Mouse (Mus musculus): ENCODE results near the gene Wnt16. TPM values are rescaled to one million over a fixed set of nuclear protein-coding genes. Genes with fewer than 3 reads are reported as not detected.
A peak's percentile ranks its signal among the peaks of the same experiment; 100 is the strongest.

The Wnt16 gene
- polyA plus RNA-seq, 1 experiment from 2014 or later: 0.29 TPM

- ATAC-seq (replicated peaks; ENCODE audit: low FRiP score) (no peak), DNase-seq (ENCODE audit: low spot score) (no peak)
- H3K27me3 ChIP-seq (replicated peaks; ENCODE audit: control insufficient read depth, insufficient read depth, low read length): peaks cover 35% of the 10 kb centered on the region
- H3K36me3 ChIP-seq (ENCODE audit: control insufficient read depth, insufficient read depth, low read length): no peaks in the 10 kb centered on the region
- no peak overlapping the region for H3K27ac ChIP-seq (ENCODE audit: low read depth, low read length)
- H3K4me3 ChIP-seq (ENCODE audit: low read depth, low read length): no peak overlapping the region
- WGBS: 42% methylated on average over 4 of the region's 4 CpGs
- no peak overlapping the region for H3K4me2 ChIP-seq
- H3K9me3 ChIP-seq (ENCODE audit: control insufficient read depth, low read length): no peaks in the 10 kb centered on the region
- 0 out of 2 replicates have a peak, but pooled peaks cover 4% of the 10 kb centered on the region for H3K4me1 ChIP-seq (replicated peaks; ENCODE audit: control insufficient read depth, insufficient read depth, low read length)
- H3K9ac ChIP-seq (ENCODE audit: low read depth, low read length): no peak overlapping the region
Measured at GRCm38 (mm10) chr6:22292056-22292455, 4.0 kb downstream of the Wnt16 start.

- H3K4me2 ChIP-seq: no peak overlapping the region
- DNase-seq (ENCODE audit: low spot score) (no peak), ATAC-seq (replicated peaks; ENCODE audit: low FRiP score) (no peak)
- no peak overlapping the region for H3K27ac ChIP-seq (ENCODE audit: low read depth, low read length)
- H3K36me3 ChIP-seq (ENCODE audit: control insufficient read depth, insufficient read depth, low read length): no peaks in the 10 kb centered on the region
- H3K4me3 ChIP-seq (ENCODE audit: low read depth, low read length): no peak overlapping the region
- 66% methylated on average over 3 of the region's 3 CpGs for WGBS
- no peak overlapping the region for H3K9ac ChIP-seq (ENCODE audit: low read depth, low read length)
- H3K27me3 ChIP-seq (replicated peaks; ENCODE audit: control insufficient read depth, insufficient read depth, low read length): peaks cover 16% of the 10 kb centered on the region
- 0 out of 2 replicates have a peak, but pooled peaks cover 4% of the 10 kb centered on the region for H3K4me1 ChIP-seq (replicated peaks; ENCODE audit: control insufficient read depth, insufficient read depth, low read length)
- no peaks in the 10 kb centered on the region for H3K9me3 ChIP-seq (ENCODE audit: control insufficient read depth, low read length)
Measured at GRCm38 (mm10) chr6:22293922-22294321, 5.9 kb downstream of the Wnt16 start.

GRCm38 (mm10) chr6:22297028-22297427 is 9.0 kb downstream of the Wnt16 start:
- Histone ChIP-seq H3K4me1 (replicated peaks; ENCODE audit: control insufficient read depth, insufficient read depth, low read length) (no peaks in the 10 kb centered on the region), H3K27me3 (replicated peaks; ENCODE audit: control insufficient read depth, insufficient read depth, low read length) (no peaks in the 10 kb centered on the region), H3K9me3 (ENCODE audit: control insufficient read depth, low read length) (no peaks in the 10 kb centered on the region), H3K36me3 (ENCODE audit: control insufficient read depth, insufficient read depth, low read length) (no peaks in the 10 kb centered on the region), H3K4me3 (ENCODE audit: low read depth, low read length) (no peak overlapping the region), H3K27ac (ENCODE audit: low read depth, low read length) (no peak overlapping the region), H3K4me2 (no peak overlapping the region), H3K9ac (ENCODE audit: low read depth, low read length) (no peak overlapping the region)
- ATAC-seq (replicated peaks; ENCODE audit: low FRiP score): no peak
- no peak for DNase-seq (ENCODE audit: low spot score)
- WGBS: 83% methylated on average over 6 of the region's 6 CpGs

- H3K4me2 ChIP-seq: no peak overlapping the region
- no peaks in the 10 kb centered on the region for H3K27me3 ChIP-seq (replicated peaks; ENCODE audit: control insufficient read depth, insufficient read depth, low read length)
- no peaks in the 10 kb centered on the region for H3K36me3 ChIP-seq (ENCODE audit: control insufficient read depth, insufficient read depth, low read length)
- DNase-seq (ENCODE audit: low spot score) (no peak), ATAC-seq (replicated peaks; ENCODE audit: low FRiP score) (no peak)
- H3K9me3 ChIP-seq (ENCODE audit: control insufficient read depth, low read length): no peaks in the 10 kb centered on the region
- no peak overlapping the region for H3K27ac ChIP-seq (ENCODE audit: low read depth, low read length)
- no peak overlapping the region for H3K4me3 ChIP-seq (ENCODE audit: low read depth, low read length)
- H3K4me1 ChIP-seq (replicated peaks; ENCODE audit: control insufficient read depth, insufficient read depth, low read length): no peaks in the 10 kb centered on the region
- WGBS: 60% methylated on average over 14 of the region's 14 CpGs
- no peak overlapping the region for H3K9ac ChIP-seq (ENCODE audit: low read depth, low read length)
Measured at GRCm38 (mm10) chr6:22298059-22298458, 10.0 kb downstream of the Wnt16 start.

- ATAC-seq (replicated peaks; ENCODE audit: low FRiP score) (no peak; the same call in 1 of the 2 replicates), DNase-seq (ENCODE audit: low spot score) (peak; percentile 59)
- H3K36me3 ChIP-seq (ENCODE audit: control insufficient read depth, insufficient read depth, low read length): peaks cover 9% of the 10 kb centered on the region; the same call in 1 of the 2 replicates
- no peak overlapping the region for H3K4me2 ChIP-seq
- no peaks in the 10 kb centered on the region for H3K9me3 ChIP-seq (ENCODE audit: control insufficient read depth, low read length)
- 61% methylated on average over 13 of the region's 13 CpGs for WGBS
- no peak overlapping the region for H3K4me3 ChIP-seq (ENCODE audit: low read depth, low read length)
- H3K27me3 ChIP-seq (replicated peaks; ENCODE audit: control insufficient read depth, insufficient read depth, low read length): no peaks in the 10 kb centered on the region
- H3K27ac ChIP-seq (ENCODE audit: low read depth, low read length): no peak overlapping the region
- H3K9ac ChIP-seq (ENCODE audit: low read depth, low read length): no peak overlapping the region
- no peaks in the 10 kb centered on the region for H3K4me1 ChIP-seq (replicated peaks; ENCODE audit: control insufficient read depth, insufficient read depth, low read length)
Measured at GRCm38 (mm10) chr6:22325364-22326072, 37.5 kb downstream of the Wnt16 start.

GRCm38 (mm10) chr6:22326289-22326688 is 38.3 kb downstream of the Wnt16 start:
- 77% methylated on average over 4 of the region's 4 CpGs for WGBS

GRCm38 (mm10) chr6:22327091-22327490 is 39.1 kb downstream of the Wnt16 start:
- H3K27me3 ChIP-seq (replicated peaks; ENCODE audit: control insufficient read depth, insufficient read depth, low read length): no peaks in the 10 kb centered on the region
- H3K9ac ChIP-seq (ENCODE audit: low read depth, low read length): no peak overlapping the region
- no peak for DNase-seq (ENCODE audit: low spot score)
- H3K4me1 ChIP-seq (replicated peaks; ENCODE audit: control insufficient read depth, insufficient read depth, low read length): no peaks in the 10 kb centered on the region
- H3K4me2 ChIP-seq: no peak overlapping the region
- H3K36me3 ChIP-seq (ENCODE audit: control insufficient read depth, insufficient read depth, low read length): peaks cover 9% of the 10 kb centered on the region; the same call in 1 of the 2 replicates
- no peak overlapping the region for H3K27ac ChIP-seq (ENCODE audit: low read depth, low read length)
- no peak for ATAC-seq (replicated peaks; ENCODE audit: low FRiP score)
- H3K9me3 ChIP-seq (ENCODE audit: control insufficient read depth, low read length): no peaks in the 10 kb centered on the region
- 80% methylated on average over 4 of the region's 4 CpGs for WGBS
- no peak overlapping the region for H3K4me3 ChIP-seq (ENCODE audit: low read depth, low read length)

More at GRCm38 (mm10) chr6:22326289-22326688, 38.3 kb downstream of the Wnt16 start:
- no peak overlapping the region for H3K9ac ChIP-seq (ENCODE audit: low read depth, low read length)
- H3K4me1 ChIP-seq (replicated peaks; ENCODE audit: control insufficient read depth, insufficient read depth, low read length): no peaks in the 10 kb centered on the region
- H3K27ac ChIP-seq (ENCODE audit: low read depth, low read length): no peak overlapping the region
- H3K4me3 ChIP-seq (ENCODE audit: low read depth, low read length): no peak overlapping the region
- H3K36me3 ChIP-seq (ENCODE audit: control insufficient read depth, insufficient read depth, low read length): peaks cover 9% of the 10 kb centered on the region; the same call in 1 of the 2 replicates
- no peaks in the 10 kb centered on the region for H3K27me3 ChIP-seq (replicated peaks; ENCODE audit: control insufficient read depth, insufficient read depth, low read length)
- ATAC-seq (replicated peaks; ENCODE audit: low FRiP score) (no peak), DNase-seq (ENCODE audit: low spot score) (no peak)
- H3K9me3 ChIP-seq (ENCODE audit: control insufficient read depth, low read length): no peaks in the 10 kb centered on the region
- no peak overlapping the region for H3K4me2 ChIP-seq

- ATAC-seq (replicated peaks; ENCODE audit: low FRiP score) (no peak), DNase-seq (ENCODE audit: low spot score) (no peak)
- peaks cover 9% of the 10 kb centered on the region; the same call in 1 of the 2 replicates for H3K36me3 ChIP-seq (ENCODE audit: control insufficient read depth, insufficient read depth, low read length)
- H3K9ac ChIP-seq (ENCODE audit: low read depth, low read length): no peak overlapping the region
- 72% methylated on average over 8 of the region's 8 CpGs for WGBS
- no peak overlapping the region for H3K4me2 ChIP-seq
- no peaks in the 10 kb centered on the region for H3K4me1 ChIP-seq (replicated peaks; ENCODE audit: control insufficient read depth, insufficient read depth, low read length)
- H3K9me3 ChIP-seq (ENCODE audit: control insufficient read depth, low read length): no peaks in the 10 kb centered on the region
- H3K4me3 ChIP-seq (ENCODE audit: low read depth, low read length): no peak overlapping the region
- H3K27ac ChIP-seq (ENCODE audit: low read depth, low read length): no peak overlapping the region
- H3K27me3 ChIP-seq (replicated peaks; ENCODE audit: control insufficient read depth, insufficient read depth, low read length): no peaks in the 10 kb centered on the region
Measured at GRCm38 (mm10) chr6:22327931-22328330, 39.9 kb downstream of the Wnt16 start.
